Mouse (Mus musculus) left cerebral cortex, postnatal 25 days (tissue): ENCODE results near the gene Gm49387. TPM values are rescaled to one million over a fixed set of nuclear protein-coding genes. Genes with fewer than 3 reads are reported as not detected.

Experiments used
- DNase-seq, 2 experiments: peaks; one replicate each; pipeline ENCODE4 v3.0.0; 2022; ENCODE audit warnings: low spot score in 2 of 2, mixed read lengths in 1 of 2
- intact Hi-C: fragments of 180-260 bp; cut with DNase I; formaldehyde crosslinking; loops from one replicate; pipeline ENCODE4 v1.15.1; 2025
- total RNA-seq, 2 experiments: library from RNA; stranded (reverse); gene quantifications; 2 replicates each; pipeline ENCODE4 v1.2.3; 2021

The Gm49387 gene
- total RNA-seq: under 1 TPM in 1 of 2 experiments, not detected in 1; 0.98 TPM

GRCm38 (mm10) chr14:31640346-31640889 lies at the start of gene Gm49387:
TSS of gene Gm49387 (minus strand) at chr14:31640878.
- no peak for DNase-seq
- intact Hi-C loops: no loop called here

DNA sequence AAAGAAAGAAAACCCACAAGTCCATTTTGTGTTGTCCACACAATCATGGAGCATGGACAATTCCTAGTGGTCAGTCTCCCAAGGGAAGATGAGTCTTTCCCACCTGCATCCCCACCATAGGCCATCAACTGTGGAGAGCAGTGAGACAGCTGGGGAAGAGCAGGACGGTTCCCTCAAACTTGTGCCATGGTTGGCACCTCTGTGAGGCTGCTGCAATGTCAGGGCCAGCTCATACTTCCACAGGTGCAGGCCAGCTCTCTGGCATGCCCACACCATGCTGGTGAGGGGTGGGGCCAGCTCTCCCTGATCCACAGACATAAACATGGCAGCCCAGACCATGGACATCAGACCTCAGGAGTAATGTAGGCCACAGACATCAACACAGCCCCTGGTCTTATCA lies 45.6 kb upstream of the Gm49387 start:
- DNase-seq: no peak
- intact Hi-C loops: no loop called here

DNA sequence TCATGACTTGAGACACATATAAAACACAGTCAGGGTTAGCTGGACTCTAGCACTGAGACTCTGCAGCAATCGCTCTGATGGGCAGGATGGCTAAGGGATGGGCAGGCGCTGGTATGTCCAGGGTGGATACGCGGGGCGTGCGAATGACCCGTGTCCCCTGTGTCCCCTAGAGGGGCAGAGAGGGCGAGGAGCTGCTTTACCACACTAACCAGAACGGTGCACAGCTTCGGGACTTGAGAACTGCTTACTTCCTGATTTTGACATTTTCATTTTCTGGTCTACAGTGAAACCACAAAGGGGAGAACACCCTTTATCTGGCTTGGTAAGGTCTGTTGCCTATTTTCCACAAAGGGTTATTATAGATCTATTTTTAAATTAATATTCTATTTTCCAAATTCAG lies 45.0 kb upstream of the Gm49387 start:
- intact Hi-C loops: no loop called here

DNA sequence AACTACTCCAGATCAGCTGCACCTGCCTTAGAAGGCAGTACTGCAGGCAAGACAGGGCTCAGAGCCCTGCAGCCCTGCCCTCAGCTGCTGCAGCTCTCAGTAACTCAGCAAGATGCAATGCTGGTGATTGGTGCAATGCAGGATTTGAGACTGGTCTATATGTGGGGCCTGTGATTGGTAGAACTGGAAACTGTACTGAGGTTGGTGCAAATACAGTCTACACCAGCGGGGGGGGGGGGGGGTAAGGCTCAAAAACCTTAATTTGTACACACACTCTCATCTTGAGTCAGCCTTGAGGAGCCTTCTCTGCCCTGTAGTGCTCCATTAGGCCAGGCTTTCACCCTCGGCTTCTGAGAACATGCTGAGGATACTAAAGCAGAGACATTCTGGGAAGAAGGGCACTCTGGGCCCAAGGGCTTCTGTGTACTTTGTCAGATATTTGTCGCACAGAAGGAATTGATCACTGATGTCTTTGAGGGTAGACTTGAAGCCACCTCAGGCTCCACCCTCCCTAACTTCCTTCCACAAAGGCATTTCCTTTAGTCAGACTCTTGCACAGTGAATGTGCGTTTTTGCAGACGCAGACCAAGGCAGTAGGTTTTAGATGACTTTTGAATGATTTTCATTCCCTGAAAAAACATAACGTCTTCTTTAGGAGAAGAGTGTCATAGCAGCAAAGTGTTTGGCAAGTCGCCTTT lies 43.8 kb upstream of the Gm49387 start:
- intact Hi-C loops: no loop called here
- no peak for DNase-seq

More for the DNA sequence above, 45.0 kb upstream of the Gm49387 start:
- DNase-seq: no peak

DNA sequence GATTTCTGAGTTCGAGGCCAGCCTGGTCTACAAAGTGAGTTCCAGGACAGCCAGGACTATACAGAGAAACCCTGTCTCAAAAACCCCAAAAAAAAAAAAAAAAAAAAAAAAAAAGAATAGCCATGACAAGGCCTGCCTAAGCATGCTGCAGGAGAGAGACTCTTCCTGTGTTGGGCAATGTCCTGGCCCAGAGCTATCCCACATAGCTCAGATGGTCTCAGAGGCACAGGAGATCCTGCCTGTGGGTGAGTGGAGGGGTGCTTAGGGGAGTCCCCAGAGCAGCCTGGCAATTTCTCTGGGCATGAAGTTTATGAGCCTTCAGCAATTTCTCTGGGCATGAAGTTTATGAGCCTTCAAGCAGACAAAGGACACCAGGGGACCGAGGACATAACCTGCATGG lies 42.9 kb upstream of the Gm49387 start:
- intact Hi-C loops: no loop called here
- DNase-seq: no peak

- no peak for DNase-seq
- intact Hi-C loops: no loop called here
Observed at GRCm38 (mm10) chr14:31681931-31682555, 41.4 kb upstream of the Gm49387 start.

- DNase-seq: no peak
- intact Hi-C loops: no loop called here
Observed at GRCm38 (mm10) chr14:31681291-31681690, 40.6 kb upstream of the Gm49387 start.

- intact Hi-C loops: no loop called here
Observed at GRCm38 (mm10) chr14:31680656-31681055, 40.0 kb upstream of the Gm49387 start.

DNA sequence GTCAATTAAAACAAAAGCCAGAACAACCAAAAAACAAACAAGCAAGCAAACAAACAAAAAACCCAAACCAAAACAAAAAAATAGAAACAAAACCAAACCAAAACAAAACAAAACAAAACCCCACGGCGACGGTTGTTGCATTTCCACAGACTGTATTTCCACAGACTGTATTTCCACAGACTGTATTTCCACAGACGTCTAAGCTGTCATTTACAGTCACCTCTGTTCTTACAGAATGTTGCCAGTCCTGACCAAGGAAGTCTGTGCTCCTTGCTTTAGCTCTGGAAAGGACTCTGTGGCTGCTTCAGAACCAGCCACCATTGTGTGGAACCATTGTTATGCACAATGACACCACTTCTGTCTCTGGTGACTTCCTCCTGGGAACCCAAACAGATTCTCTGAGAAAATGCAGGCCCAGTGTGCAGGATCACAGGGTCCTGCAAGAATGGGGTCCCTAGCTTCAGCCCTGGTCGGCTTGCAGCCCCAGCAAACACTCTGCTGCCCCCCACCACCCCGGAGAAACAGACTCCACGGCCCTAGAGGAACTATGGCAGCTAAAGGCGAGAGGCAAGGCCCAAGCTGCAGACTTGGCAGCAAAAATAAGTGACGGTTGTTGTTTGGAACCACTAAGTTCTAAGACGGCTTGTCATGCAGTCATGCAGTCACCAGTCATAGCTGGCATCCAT lies 31.1 kb upstream of the Gm49387 start:
- DNase-seq: no peak
- intact Hi-C loops: no loop called here

More at GRCm38 (mm10) chr14:31680656-31681055, 40.0 kb upstream of the Gm49387 start:
- no peak for DNase-seq

DNA sequence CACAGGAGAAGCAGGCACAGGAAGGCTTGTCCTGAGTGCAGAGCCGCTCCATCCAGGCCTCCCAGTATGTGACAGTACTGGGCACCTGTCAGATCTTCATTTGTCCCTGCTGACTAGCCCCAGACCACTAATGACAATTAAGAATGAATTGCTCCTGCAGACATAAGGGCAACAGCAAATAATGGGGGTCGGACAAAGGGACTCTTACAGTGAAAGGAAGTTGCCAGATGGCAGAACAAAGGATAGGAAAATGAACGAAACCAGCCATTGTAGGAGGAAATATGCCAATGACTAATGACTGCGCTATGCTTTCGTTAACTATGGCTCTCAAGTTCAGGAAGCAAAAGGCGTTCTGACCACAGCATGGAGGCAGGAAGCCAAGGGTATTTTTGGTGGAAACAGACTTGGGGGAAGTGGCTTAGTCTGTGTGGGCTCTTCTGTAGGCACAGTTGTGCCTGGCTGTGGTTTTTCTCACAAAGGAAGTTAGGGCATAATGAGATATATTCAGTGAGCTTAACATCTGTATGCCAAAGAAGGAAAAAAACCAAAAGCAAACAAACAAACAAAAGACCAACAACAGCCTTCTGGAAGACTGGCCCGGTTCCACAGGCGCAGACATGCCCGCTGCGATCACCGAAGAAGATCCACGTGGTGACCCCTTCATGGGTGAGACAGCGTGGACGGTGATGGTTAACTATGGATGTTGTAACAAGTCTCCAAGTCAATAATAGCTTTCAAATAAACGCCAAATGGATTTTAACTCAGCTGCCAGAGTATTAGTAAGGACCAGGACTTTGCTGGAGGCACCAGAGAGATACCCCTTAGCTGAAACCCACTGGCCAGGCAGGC lies 29.2 kb upstream of the Gm49387 start:
- peak in 1 of 2 experiments; percentile 77 for DNase-seq
- intact Hi-C loops: loop anchor here (2.0 kb wide), 1 partner anchor 97 kb away; no protein-coding TSS in a partner anchor

DNA sequence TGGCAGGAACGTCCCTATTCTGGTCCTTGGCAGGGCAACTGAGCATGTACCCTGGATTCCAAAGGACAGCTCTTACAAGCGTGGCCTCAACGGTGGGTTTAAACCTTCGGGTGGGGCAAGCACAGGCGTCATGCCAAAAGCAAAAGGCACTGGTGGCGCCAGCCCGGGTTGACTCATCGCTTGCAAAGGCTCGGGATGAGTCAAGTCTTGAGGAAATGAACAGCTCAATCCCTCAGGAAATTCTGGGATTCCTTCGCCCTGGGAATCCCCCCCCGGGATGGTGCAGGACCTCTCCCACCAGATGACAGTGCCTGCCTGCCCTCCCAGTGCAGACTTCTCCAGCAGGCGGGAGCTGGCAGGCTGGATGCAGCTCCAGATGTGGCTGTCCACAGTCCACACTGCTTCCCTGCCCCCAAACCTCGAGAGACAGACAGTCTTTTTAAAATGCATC lies 28.5 kb upstream of the Gm49387 start:
- intact Hi-C loops: loop anchor here (2.0 kb wide), 1 partner anchor 96 kb away; no protein-coding TSS in a partner anchor
- peak; percentile 62 to 88 for DNase-seq

DNA sequence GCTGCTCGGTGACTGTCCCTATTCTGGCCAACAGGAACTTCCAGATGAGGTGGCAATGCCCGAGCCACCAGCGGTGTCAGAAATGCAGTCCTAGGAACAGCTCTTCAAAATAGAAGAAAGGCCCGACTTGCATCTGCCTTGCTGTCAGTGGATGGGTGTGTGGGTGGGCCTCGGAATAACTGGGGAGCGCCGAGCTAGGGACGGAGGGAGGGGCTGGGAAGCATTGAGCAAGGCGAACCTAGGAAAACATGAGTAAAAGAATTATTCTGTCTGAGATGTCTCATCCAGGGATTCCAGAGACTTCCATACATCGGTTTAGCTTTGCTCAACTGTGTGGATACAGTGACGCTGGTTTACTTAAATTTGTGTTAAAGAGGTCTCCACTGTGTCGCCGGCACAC lies 27.6 kb upstream of the Gm49387 start:
- intact Hi-C loops: loop anchor here (2.0 kb wide), 1 partner anchor 96 kb away; no protein-coding TSS in a partner anchor
- DNase-seq: peak in 1 of 2 experiments; percentile 85

DNA sequence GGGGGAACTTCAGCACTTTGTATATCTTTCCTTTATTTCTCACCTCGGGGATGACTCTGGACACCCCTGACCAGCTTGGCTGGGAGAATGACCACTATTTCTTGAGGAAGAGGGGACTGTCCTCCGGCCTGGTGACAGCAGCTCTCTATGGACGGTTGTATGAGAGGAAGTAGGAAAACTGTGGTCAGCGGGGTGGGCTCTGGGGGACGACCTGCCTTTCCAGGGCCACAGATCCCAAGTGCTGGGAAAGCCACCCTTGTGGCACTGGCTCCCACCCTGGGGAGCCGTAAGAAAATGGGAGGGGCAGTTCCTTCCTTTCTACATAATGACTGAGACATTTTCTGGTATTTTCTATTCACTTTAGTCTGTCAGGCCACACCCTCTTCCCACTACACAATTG lies 27.1 kb upstream of the Gm49387 start:
- intact Hi-C loops: loop anchor here (2.0 kb wide), 1 partner anchor 95 kb away; no protein-coding TSS in a partner anchor
- no peak for DNase-seq

DNA sequence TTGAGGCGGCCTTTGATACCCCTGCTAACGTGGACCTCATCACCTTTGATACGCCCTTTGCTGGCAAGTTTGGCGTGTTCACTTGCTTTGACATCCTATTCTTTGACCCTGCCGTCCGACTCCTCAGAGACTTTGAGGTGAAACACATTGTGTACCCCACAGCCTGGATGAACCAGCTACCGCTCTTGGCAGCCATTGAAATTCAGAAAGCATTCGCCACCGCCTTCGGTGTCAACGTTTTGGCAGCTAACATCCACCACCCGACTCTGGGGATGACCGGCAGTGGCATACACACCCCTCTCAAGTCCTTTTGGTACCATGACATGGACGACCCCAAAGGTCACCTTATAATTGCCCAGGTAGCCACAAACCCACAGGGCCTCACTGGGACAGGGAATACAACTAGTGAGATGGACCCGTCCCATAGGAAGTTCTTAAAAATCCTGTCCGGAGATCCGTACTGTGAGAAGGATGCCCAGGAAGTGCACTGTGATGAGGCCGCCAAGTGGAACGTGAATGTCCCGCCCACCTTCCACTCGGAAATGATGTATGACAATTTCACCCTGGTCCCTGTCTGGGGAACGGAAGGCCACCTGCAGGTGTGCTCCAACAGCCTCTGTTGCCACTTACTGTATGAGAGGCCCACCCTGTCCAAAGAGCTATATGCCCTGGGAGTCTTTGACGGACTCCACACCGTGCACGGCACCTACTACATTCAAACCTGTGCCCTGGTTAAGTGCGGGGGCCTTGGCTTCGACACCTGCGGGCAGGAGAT lies 26.4 kb upstream of the Gm49387 start:
- intact Hi-C loops: no loop called here
- DNase-seq: no peak

GRCm38 (mm10) chr14:31665566-31665940 lies 24.9 kb upstream of the Gm49387 start:
- intact Hi-C loops: no loop called here
- peak in 1 of 2 experiments; percentile 33 for DNase-seq

- no peak for DNase-seq
- intact Hi-C loops: loop anchor here (5.0 kb wide), 1 partner anchor 267 kb away; no protein-coding TSS in a partner anchor
Observed at GRCm38 (mm10) chr14:31664903-31665565, 24.4 kb upstream of the Gm49387 start.

GRCm38 (mm10) chr14:31664100-31664902 lies 23.6 kb upstream of the Gm49387 start:
- no peak for DNase-seq
- intact Hi-C loops: loop anchor here (5.0 kb wide), 1 partner anchor 268 kb away; no protein-coding TSS in a partner anchor
